ENCODE assay signal across 17 mouse cellular contexts in the genomic region with DNA sequence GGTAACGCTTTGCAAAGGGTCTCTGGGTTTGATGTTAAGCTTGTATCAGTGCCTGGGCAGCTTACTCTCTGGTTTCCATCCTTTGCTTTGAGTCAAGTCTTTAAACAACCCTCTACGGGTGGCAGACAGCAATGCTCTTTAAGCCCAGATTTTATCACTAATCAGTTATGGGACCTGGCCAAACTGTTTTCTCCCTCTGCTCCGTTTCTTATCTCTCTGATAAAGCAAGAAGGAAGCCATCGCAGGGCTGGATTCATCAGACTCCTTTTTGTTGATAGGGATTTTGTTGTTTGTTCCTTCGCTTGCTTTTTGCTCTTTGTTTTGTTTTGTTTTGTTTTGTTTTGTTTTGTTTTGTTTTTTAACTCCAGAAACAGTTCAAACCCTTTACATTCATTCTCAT. TPM values are rescaled to one million over a fixed set of nuclear protein-coding genes. Genes with fewer than 3 reads are reported as not detected.
"Had no signal": no experiment of that assay in that cellular context is flagged by ENCODE, and none has a peak within 500 bp of the region (broad histone marks: within the 10 kb centered on the region; RNA-seq: fewer than 3 reads in every experiment).

No protein-coding gene starts in this region.

- DNase-seq: retina, postnatal 1 day; right cerebral cortex, adult 18-20 months; right cerebral cortex, postnatal 14 days; right cerebral cortex, postnatal 25 days; right cerebral cortex, postnatal 4 days; spleen, adult 18-20 months; thymus, adult 18-20 months; thymus, adult 2 months; thymus, postnatal 25 days; thymus, postnatal 36 days; thymus, postnatal 4 days had no signal

- H3K9me3 ChIP-seq: neural tube, embryonic 12.5 days; neural tube, embryonic 13.5 days; neural tube, embryonic 15.5 days; stomach, embryonic 15.5 days had no signal

- H3K9ac ChIP-seq: neural tube, embryonic 12.5 days; neural tube, embryonic 13.5 days; neural tube, embryonic 15.5 days; stomach, embryonic 15.5 days had no signal

- H3K4me3 ChIP-seq: neural tube, embryonic 12.5 days; neural tube, embryonic 13.5 days; neural tube, embryonic 15.5 days; stomach, embryonic 15.5 days had no signal

- H3K27me3 ChIP-seq: neural tube, embryonic 12.5 days had no signal

- H3K27ac ChIP-seq: neural tube, embryonic 12.5 days; neural tube, embryonic 13.5 days; neural tube, embryonic 15.5 days; stomach, embryonic 15.5 days; stomach, postnatal 0 days had no signal

- H3K36me3 ChIP-seq: neural tube, embryonic 12.5 days; neural tube, embryonic 13.5 days; neural tube, embryonic 15.5 days; stomach, embryonic 15.5 days had no signal

RNA-seq across cellular contexts. Expression of gene Tsku, which starts 20.8 kb away (rescaled TPM):
- total RNA-seq: neutrophil, adult 5-6 weeks had no signal
